Mouse (Mus musculus) testis, adult 2 months (tissue): ENCODE measurements around the gene Pygm.

Experiments used
- CTCF ChIP-seq: fragments of 200-500 bp; IDR thresholded peaks from 2 replicates; pipeline ENCODE4 v1.5.1; 2012; ENCODE audit warnings: low read depth, mild to moderate bottlenecking, inconsistent platforms, low read length, moderate library complexity; ENCODE audit not compliant: control insufficient read depth, insufficient read depth, insufficient replicate concordance
- POLR2A ChIP-seq: fragments of 200-500 bp; IDR thresholded peaks from 2 replicates; pipeline ENCODE4 v1.6.1; 2012; ENCODE audit warnings: low read depth, mild to moderate bottlenecking, inconsistent platforms, low read length, moderate library complexity; ENCODE audit not compliant: control insufficient read depth

GRCm38 (mm10) chr19:6416894-6417761 lies 32.9 kb downstream of the Pygm start:
- TF ChIP-seq POLR2A (no peak), CTCF (no peak)
